Mouse (Mus musculus): ENCODE data around the gene Hmg20a. TPM values are rescaled to one million over a fixed set of nuclear protein-coding genes. Genes with fewer than 3 reads are reported as not detected.

The Hmg20a gene
- polyA plus RNA-seq (2012): 3.7 and 12.2 TPM in 2 replicates

GRCm38 (mm10) chr9:56417948-56418737 lies at the start of gene Hmg20a, which contains the start of gene Peak1:
Gene Hmg20a, plus strand, starts transcription at chr9:56418609.
Gene Peak1, minus strand, starts transcription at chr9:56418067.
- no peak for TF ChIP-seq GATA1 (IDR thresholded peaks at IDR 0.05; ENCODE audit: low read length)

GRCm38 (mm10) chr9:56368814-56369213 lies 49.6 kb upstream of the Hmg20a start:
- no peak for TF ChIP-seq GATA1 (IDR thresholded peaks at IDR 0.05; ENCODE audit: low read length)

GRCm38 (mm10) chr9:56370710-56371109 lies 47.7 kb upstream of the Hmg20a start:
- no peak for TF ChIP-seq GATA1 (IDR thresholded peaks at IDR 0.05; ENCODE audit: low read length)

GRCm38 (mm10) chr9:56374401-56374800 lies 44.0 kb upstream of the Hmg20a start:
- no peak for TF ChIP-seq GATA1 (IDR thresholded peaks at IDR 0.05; ENCODE audit: low read length)

- TF ChIP-seq GATA1 (IDR thresholded peaks at IDR 0.05; ENCODE audit: low read length): no peak
Observed at GRCm38 (mm10) chr9:56382786-56383185, 35.6 kb upstream of the Hmg20a start.

- no peak for TF ChIP-seq GATA1 (IDR thresholded peaks at IDR 0.05; ENCODE audit: low read length)
Observed at GRCm38 (mm10) chr9:56392857-56393256, 25.6 kb upstream of the Hmg20a start.

- TF ChIP-seq GATA1 (IDR thresholded peaks at IDR 0.05; ENCODE audit: low read length): no peak
Observed at GRCm38 (mm10) chr9:56396306-56396705, 22.1 kb upstream of the Hmg20a start.

- peak; percentile 46 for TF ChIP-seq GATA1 (IDR thresholded peaks at IDR 0.05; ENCODE audit: low read length)
Observed at GRCm38 (mm10) chr9:56404619-56405018, 13.8 kb upstream of the Hmg20a start.

GRCm38 (mm10) chr9:56409928-56410327 lies 8.5 kb upstream of the Hmg20a start:
- TF ChIP-seq GATA1 (IDR thresholded peaks at IDR 0.05; ENCODE audit: low read length): no peak

GRCm38 (mm10) chr9:56412716-56413115 lies 5.7 kb upstream of the Hmg20a start:
- TF ChIP-seq GATA1 (IDR thresholded peaks at IDR 0.05; ENCODE audit: low read length): no peak

- no peak for TF ChIP-seq GATA1 (IDR thresholded peaks at IDR 0.05; ENCODE audit: low read length)
Observed at GRCm38 (mm10) chr9:56414322-56414721, 4.1 kb upstream of the Hmg20a start.

GRCm38 (mm10) chr9:56415393-56415792 lies 3.0 kb upstream of the Hmg20a start:
- no peak for TF ChIP-seq GATA1 (IDR thresholded peaks at IDR 0.05; ENCODE audit: low read length)

- no peak for TF ChIP-seq GATA1 (IDR thresholded peaks at IDR 0.05; ENCODE audit: low read length)
Observed at GRCm38 (mm10) chr9:56415935-56416607, 2.3 kb upstream of the Hmg20a start.

GRCm38 (mm10) chr9:56417415-56417947 lies 928 bp upstream of the Hmg20a start:
- TF ChIP-seq GATA1 (IDR thresholded peaks at IDR 0.05; ENCODE audit: low read length): no peak

GRCm38 (mm10) chr9:56418738-56419239 lies 380 bp downstream of the Hmg20a start:
- TF ChIP-seq GATA1 (IDR thresholded peaks at IDR 0.05; ENCODE audit: low read length): no peak

- no peak for TF ChIP-seq GATA1 (IDR thresholded peaks at IDR 0.05; ENCODE audit: low read length)
Observed at GRCm38 (mm10) chr9:56420236-56420635, 1.8 kb downstream of the Hmg20a start.

Measured in G1E-ER4 (cell line).